8 mouse cellular contexts compared by ENCODE assay signal in genomic region chr15:102693600-102693999, GRCm38 (mm10). TPM values are rescaled to one million over a fixed set of nuclear protein-coding genes. Genes with fewer than 3 reads are reported as not detected.
DNase-seq lines count a peak whose midpoint lies in the region; ATAC-seq lines count a peak whose summit lies in the region.

No protein-coding gene starts in this region.

- peak; percentile 35 to 48 for DNase-seq in adrenal gland, adult 18-20 months (ENCODE audit: low spot score in 2 of 2)
- peak; percentile 93 for DNase-seq in cerebellum, adult 9-11 months
- peak; percentile 76 to 77 for DNase-seq in frontal cortex, postnatal 14 days (ENCODE audit: low spot score in 2 of 2)
- DNase-seq in intestine, embryonic 14.5 days (ENCODE audit: low spot score) = peak; percentile 73
- peak; percentile 53 to 78 for DNase-seq in left cerebral cortex, adult 8-10 months (ENCODE audit: low spot score in 2 of 2)
- DNase-seq in lung, postnatal 36 days = peak; percentile 77
- DNase-seq in right cerebral cortex, postnatal 36 days (ENCODE audit: low spot score in 2 of 2) = peak; percentile 72 to 83
- DNase-seq in spleen, postnatal 36 days (ENCODE audit: low spot score in 2 of 2) = no peak

- WGBS in intestine, embryonic 14.5 days = 0% methylated on average over 11 of the region's 11 CpGs

- H3K4me2 ChIP-seq in intestine, embryonic 14.5 days (ENCODE audit: low read length) = peak overlapping the region; percentile 86

- no peak overlapping the region for H3K27ac ChIP-seq in intestine, embryonic 14.5 days (ENCODE audit: low read depth)

- no peak; the same call in 1 of the 2 replicates for ATAC-seq in intestine, embryonic 14.5 days (replicated peaks; ENCODE audit: low FRiP score, low TSS enrichment, low read depth)

- peak overlapping the region; percentile 46; the same call in 1 of the 2 replicates for H3K4me3 ChIP-seq in intestine, embryonic 14.5 days (ENCODE audit: low read depth, low read length)

- no peaks in the 10 kb centered on the region for H3K9me3 ChIP-seq in intestine, embryonic 14.5 days (ENCODE audit: control insufficient read depth, low read length)

- H3K27me3 ChIP-seq in intestine, embryonic 14.5 days (replicated peaks; ENCODE audit: control insufficient read depth, insufficient read depth, low read length) = peaks cover 79% of the 10 kb centered on the region

- peaks cover 8% of the 10 kb centered on the region for H3K4me1 ChIP-seq in intestine, embryonic 14.5 days (replicated peaks; ENCODE audit: control insufficient read depth, insufficient read depth, low read length)

- H3K9ac ChIP-seq in intestine, embryonic 14.5 days (ENCODE audit: low read length) = no peak overlapping the region

- no peaks in the 10 kb centered on the region for H3K36me3 ChIP-seq in intestine, embryonic 14.5 days (ENCODE audit: control insufficient read depth, insufficient read depth, low read length)

RNA-seq across cellular contexts. Expression of gene Atp5g2, which starts 21.4 kb away (rescaled TPM):
- total RNA-seq in adrenal gland, adult 18-20 months (2021) = 10 to 100 TPM; 18.3 to 19.4 TPM
- polyA plus RNA-seq in intestine, embryonic 14.5 days (2014; fragmentation: Nextera tagmentation; extraction: Ambion mirVana) = 81.3 and 87.4 TPM in 2 replicates
- 10 to 100 TPM in 3 of 4 experiments, 1 to 10 TPM in 1; 8.4 to 19.1 (median 13.2) TPM for total RNA-seq in left cerebral cortex, adult 8-10 months (2022)

RNA-seq across cellular contexts. Expression of gene Calcoco1, which starts 28.4 kb away (rescaled TPM):
- total RNA-seq in adrenal gland, adult 18-20 months (2021) = 100 to 1,000 TPM in 1 of 2 experiments, 10 to 100 TPM in 1; 95.4 to 106 TPM
- polyA plus RNA-seq in intestine, embryonic 14.5 days (2014; fragmentation: Nextera tagmentation; extraction: Ambion mirVana) = 30.6 and 35.8 TPM in 2 replicates
- 10 to 100 TPM; 74.9 to 85.2 (median 82.2) TPM for total RNA-seq in left cerebral cortex, adult 8-10 months (2022)

Comparison
In these comparisons a context has a peak if more than half of its experiments do, and no peak if none do; other contexts are left out.
1. DNase-seq: peak in adrenal gland, adult 18-20 months (2 of 2), cerebellum, adult 9-11 months (single experiment), frontal cortex, postnatal 14 days (2 of 2), intestine, embryonic 14.5 days (single experiment), left cerebral cortex, adult 8-10 months (2 of 2), lung, postnatal 36 days (single experiment) and right cerebral cortex, postnatal 36 days (2 of 2); none in spleen, postnatal 36 days (0 of 2).